Mouse (Mus musculus) heart, adult 18-20 months (tissue): ENCODE measurements at regions not wholly inside any gene's neighbourhood (a gene's known extent, or its start where the extent isn't known, plus 50 kb on each side); places are given as distances from the start of the nearest gene placed in this dataset.

Experiments used
- DNase-seq, 2 experiments: peaks; one replicate each; pipeline ENCODE4 v3.0.0; 2021 to 2022; ENCODE audit warnings: mixed read lengths in 1 of 2

DNA sequence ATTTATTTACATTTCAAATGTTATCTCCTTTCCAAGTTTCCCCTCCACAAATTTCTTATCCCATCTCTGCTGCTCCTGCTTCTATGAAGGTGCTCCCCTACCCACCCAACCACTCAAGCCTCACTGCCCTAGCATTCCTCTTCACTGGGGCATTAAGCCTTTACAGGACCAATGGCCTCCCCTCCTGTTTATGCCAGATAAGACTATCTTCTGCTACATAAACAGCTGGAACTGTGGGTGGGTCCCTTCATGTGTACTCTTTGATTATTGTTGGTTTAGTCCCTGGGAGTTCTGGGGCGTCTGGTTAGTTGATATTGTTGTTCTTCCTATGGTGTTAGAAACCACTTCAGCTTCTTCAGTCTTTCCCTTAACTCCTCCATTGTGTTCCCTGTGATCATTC lies 1164.1 kb upstream of the Got2 start:
- no peak for DNase-seq

DNA sequence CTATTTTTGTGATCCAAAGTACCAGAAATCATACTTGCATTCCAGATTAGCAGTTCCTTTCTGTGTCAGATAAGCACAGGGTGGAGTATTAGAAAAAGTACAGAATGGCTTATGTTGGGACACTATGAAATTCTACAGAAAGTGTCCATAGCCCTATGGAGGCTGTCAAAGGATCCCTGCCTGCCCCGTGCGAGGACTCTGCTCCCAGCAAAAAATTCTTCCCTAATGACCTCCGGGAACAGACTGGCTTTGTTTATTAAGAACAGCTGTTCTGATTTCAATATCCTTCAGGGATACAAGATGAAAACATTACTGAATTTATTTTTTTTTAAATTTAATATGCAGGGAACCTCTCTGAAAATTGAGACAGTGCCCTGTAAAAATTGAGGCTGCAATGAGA lies 1151.4 kb upstream of the Got2 start:
- DNase-seq = no peak

DNA sequence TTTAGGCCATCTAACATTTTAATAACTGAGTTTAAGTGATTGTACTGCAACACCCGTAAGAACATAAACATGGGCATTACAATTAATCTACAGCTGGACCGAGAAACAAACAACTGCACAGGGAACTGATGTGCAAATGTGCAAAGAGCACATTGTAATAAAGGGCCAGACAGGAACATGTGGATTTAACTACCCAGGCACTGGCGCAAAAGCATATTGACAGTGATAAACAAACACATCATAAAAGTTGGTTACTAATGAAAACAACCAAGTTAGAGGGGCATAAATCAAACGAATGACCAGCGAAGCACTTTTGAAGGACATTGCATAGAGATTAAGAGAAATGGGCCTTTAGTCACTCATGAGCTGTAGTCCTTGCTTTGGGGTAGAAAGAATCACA lies 1150.5 kb upstream of the Got2 start:
- no peak for DNase-seq

DNA sequence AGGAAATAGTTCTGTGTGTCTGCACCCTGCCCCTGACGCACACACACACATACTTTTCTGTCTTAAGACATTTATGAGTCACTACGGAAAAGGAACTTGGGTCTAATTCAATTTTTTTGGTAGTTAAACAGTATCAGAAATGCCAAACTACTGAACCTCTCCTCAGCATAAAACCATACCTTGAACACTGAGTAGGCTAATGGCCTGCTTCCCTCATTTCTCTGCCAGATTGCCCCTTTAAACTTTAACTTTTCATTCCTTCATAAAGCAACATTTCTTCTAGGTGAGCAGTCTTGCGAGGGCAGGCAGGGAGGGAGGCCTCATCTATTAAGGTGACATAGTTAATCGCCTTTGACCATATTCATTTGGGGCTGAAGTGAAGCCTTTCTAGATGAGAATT lies 1143.8 kb upstream of the Got2 start:
- DNase-seq = no peak

DNA sequence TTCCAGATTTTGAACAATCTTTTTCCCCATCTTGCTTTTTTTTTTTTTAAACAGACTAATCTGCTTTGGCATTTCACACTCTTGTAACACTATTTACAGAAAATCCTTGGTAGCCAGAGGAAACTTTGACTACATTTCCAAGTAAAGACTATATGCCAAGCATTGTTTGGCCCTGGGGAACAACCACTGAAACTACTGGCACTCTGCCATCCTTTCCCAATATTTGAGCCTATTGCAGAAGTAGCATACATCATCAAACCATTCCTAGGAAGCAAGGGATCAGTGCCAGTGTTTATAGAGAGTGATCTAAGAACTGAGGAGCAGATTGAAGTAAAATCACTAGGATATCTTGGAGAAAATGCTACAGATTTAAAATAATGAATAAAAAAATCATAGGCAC lies 1127.2 kb upstream of the Got2 start:
- peak in 1 of 2 experiments; percentile 1 for DNase-seq

GRCm38 (mm10) chr8:97004131-97004530 lies 1115.8 kb upstream of the Got2 start:
- DNase-seq = peak; percentile 25 to 55

DNA sequence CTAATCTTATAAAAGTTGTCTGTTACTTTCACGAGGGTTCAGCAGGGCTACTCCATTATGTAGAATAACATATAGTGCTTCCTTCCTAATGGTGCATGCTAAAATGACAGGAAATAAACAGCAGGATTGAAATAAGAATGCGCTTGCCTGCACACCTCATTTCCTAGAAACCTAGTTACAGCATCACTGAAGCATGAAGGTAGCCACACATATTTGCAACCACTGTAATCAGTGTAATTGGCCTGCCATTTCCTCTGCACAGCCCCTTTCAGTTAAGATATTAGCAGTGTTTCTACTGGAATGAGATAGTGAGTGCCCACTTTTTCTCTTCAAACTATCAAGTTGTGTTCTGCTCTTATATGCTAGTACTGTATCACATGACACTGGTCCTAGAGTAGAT lies 1094.8 kb upstream of the Got2 start:
- DNase-seq = no peak
